Mouse (Mus musculus): ENCODE data around the gene Spag6.

GRCm38 (mm10) chr2:18654821-18655220 lies 39.0 kb upstream of the Spag6 start:
- TF ChIP-seq CTCF (IDR thresholded peaks at IDR 0.05; ENCODE audit: borderline replicate concordance, control insufficient read depth, extremely low read depth, insufficient read depth, low read length, poor library complexity) (no peak), POLR2A (IDR thresholded peaks at IDR 0.05; ENCODE audit: control insufficient read depth, extremely low read depth, insufficient read depth, low read length, poor library complexity) (no peak)
